Mouse (Mus musculus): ENCODE data around the gene Ier2. TPM values are rescaled to one million over a fixed set of nuclear protein-coding genes. Genes with fewer than 3 reads are reported as not detected.

Ier2 gene
- polyA plus RNA-seq (2014; fragmentation: Illumina TruSeq; extraction: RNeasy Lipid Tissue Mini Kit (QIAGEN cat#74804); ENCODE audit: low read depth, low replicate concordance), result 0.22 TPM

DNA sequence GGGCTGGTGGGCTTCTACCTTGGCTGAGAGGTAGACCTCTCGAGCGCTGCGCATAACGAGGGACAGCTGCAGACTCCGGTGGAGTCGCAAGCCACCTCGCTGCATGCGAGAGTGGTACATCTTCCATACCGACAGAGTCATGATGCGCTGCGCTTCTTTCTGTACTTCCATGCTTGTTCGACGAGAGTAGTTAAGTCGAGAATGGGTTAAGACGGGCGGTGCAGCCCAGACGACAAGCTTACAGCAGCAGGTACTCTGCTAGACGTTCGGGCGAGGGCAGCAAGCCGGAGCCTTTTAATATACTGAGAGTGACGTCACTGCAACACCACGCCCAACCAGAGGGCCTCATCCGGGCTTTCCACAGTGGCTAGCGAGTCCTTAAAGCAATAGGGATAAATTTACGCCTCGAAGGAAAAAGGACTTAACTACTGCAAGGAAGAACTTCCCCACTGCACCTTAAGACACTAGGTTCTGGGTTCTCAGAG lies at the start of gene Ier2:
Ier2 (minus strand) TSS at position 272 of the 485 bp plus-strand sequence.

DNA sequence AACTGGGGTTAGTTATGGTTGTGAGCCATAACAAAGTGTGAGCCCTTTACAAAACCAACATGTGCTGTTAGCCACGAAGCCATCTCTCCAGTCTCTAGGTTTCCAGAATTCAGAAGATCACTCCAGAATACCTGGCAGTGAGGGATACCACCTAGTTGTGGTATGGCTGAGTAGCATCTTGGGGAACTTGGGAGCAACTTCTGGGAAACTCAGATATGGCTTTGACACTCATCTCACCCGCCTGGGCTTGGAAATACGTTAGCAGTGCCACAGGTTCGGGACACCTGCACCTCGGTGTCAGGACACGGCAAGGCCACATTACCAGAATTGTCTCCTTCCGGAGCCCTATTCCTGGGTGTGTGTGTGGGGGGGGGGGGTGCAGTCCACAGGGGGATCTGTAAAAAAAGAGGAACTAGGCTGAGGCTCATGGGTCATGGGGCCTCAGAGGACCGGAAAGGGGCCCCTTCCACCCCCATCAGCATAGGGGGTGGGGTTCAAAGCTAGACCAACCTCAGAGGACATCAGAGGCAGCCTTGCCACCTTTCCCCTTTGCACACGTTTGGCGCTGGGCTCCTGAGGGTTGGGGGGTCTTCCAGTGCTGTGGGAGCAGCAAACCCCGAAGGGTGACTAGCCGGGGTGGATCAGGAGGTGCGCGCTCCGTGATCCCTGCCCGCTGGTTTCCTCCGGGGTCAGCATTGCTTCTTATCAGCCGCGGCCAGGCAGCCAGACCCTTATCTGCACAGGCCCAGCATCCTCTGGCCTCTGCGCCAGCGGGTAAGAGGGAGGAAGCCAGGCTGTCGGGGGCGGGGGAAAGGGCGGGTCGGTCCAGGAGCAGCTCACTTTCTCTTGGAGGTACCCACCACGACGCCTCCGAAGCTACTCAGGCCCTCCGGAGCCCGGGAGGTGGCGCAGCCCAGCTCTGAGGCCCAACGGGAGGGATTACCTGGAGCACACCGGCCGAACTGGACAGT lies 38.6 kb upstream of the Ier2 start, which contains the start of gene Lyl1:
Lyl1 (plus strand) TSS at position 517 of the 971 bp plus-strand sequence.

DNA sequence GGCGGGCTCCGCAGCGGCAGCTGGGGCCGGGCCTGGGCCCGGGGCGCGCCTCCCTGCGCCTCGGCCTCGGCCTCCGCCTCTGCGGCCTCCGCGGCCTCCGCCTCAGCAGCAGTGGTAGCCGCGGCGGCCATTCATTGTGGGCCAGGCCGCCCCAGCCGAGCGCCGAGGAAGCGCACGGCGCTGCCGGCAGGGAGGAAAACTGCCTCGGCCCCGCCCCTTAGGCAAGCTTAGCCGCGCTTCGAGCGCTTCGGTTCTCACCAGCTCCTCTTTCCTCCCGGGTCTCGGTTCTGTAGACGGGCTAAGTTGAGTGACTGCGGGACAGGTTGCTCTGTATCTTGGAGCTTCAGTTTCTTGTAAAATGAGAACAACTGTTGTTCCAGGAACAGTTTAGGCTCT lies 25.1 kb upstream of the Ier2 start, which contains the start of gene Nacc1:
Nacc1 (minus strand) TSS at position 158 of the 396 bp plus-strand sequence.

GRCm38 (mm10) chr8:84686191-84687002 lies 23.7 kb upstream of the Ier2 start, which contains the start of gene Trmt1:
Gene Trmt1, plus strand, starts transcription at chr8:84686307.

Other genes with a start within 250 kb of the Ier2 start
- gene Trmt1, start 23.5 kb upstream of the Ier2 start, polyA plus RNA-seq (2014; fragmentation: Illumina TruSeq; extraction: RNeasy Lipid Tissue Mini Kit (QIAGEN cat#74804); ENCODE audit: low read depth, low replicate concordance), result 21.0 TPM
- 1.1 TPM for gene Nacc1, start 25.0 kb upstream of the Ier2 start, polyA plus RNA-seq (2014; fragmentation: Illumina TruSeq; extraction: RNeasy Lipid Tissue Mini Kit (QIAGEN cat#74804); ENCODE audit: low read depth, low replicate concordance)
- gene Lyl1, start 38.6 kb upstream of the Ier2 start, polyA plus RNA-seq (2014; fragmentation: Illumina TruSeq; extraction: RNeasy Lipid Tissue Mini Kit (QIAGEN cat#74804); ENCODE audit: low read depth, low replicate concordance), result not detected
- not detected for gene G430095P16Rik, start 60.2 kb upstream of the Ier2 start, polyA plus RNA-seq (2014; fragmentation: Illumina TruSeq; extraction: RNeasy Lipid Tissue Mini Kit (QIAGEN cat#74804); ENCODE audit: low read depth, low replicate concordance)
- gene Nfix, start 137.5 kb upstream of the Ier2 start, polyA plus RNA-seq (2014; fragmentation: Illumina TruSeq; extraction: RNeasy Lipid Tissue Mini Kit (QIAGEN cat#74804); ENCODE audit: low read depth, low replicate concordance), result 1.3 TPM
- 21.7 TPM for gene Dand5, start 160.0 kb upstream of the Ier2 start, polyA plus RNA-seq (2014; fragmentation: Illumina TruSeq; extraction: RNeasy Lipid Tissue Mini Kit (QIAGEN cat#74804); ENCODE audit: low read depth, low replicate concordance)
- 0.55 TPM for gene Gadd45gip1, start 168.7 kb upstream of the Ier2 start, polyA plus RNA-seq (2014; fragmentation: Illumina TruSeq; extraction: RNeasy Lipid Tissue Mini Kit (QIAGEN cat#74804); ENCODE audit: low read depth, low replicate concordance)
- 7.1 TPM for gene Rad23a, start 177.8 kb upstream of the Ier2 start, polyA plus RNA-seq (2014; fragmentation: Illumina TruSeq; extraction: RNeasy Lipid Tissue Mini Kit (QIAGEN cat#74804); ENCODE audit: low read depth, low replicate concordance)
- 720 TPM for gene Calr, start 184.1 kb upstream of the Ier2 start, polyA plus RNA-seq (2014; fragmentation: Illumina TruSeq; extraction: RNeasy Lipid Tissue Mini Kit (QIAGEN cat#74804); ENCODE audit: low read depth, low replicate concordance)
- gene Farsa, start 194.1 kb upstream of the Ier2 start, polyA plus RNA-seq (2014; fragmentation: Illumina TruSeq; extraction: RNeasy Lipid Tissue Mini Kit (QIAGEN cat#74804); ENCODE audit: low read depth, low replicate concordance), result 6.7 TPM
- gene Syce2, start 209.3 kb upstream of the Ier2 start, polyA plus RNA-seq (2014; fragmentation: Illumina TruSeq; extraction: RNeasy Lipid Tissue Mini Kit (QIAGEN cat#74804); ENCODE audit: low read depth, low replicate concordance), result 458 TPM
- 3.6 TPM for gene Gcdh, start 231.1 kb upstream of the Ier2 start, polyA plus RNA-seq (2014; fragmentation: Illumina TruSeq; extraction: RNeasy Lipid Tissue Mini Kit (QIAGEN cat#74804); ENCODE audit: low read depth, low replicate concordance)
- 0.22 TPM for gene Klf1, start 239.1 kb upstream of the Ier2 start, polyA plus RNA-seq (2014; fragmentation: Illumina TruSeq; extraction: RNeasy Lipid Tissue Mini Kit (QIAGEN cat#74804); ENCODE audit: low read depth, low replicate concordance)
- 1.5 TPM for gene Dnase2a, start 245.7 kb upstream of the Ier2 start, polyA plus RNA-seq (2014; fragmentation: Illumina TruSeq; extraction: RNeasy Lipid Tissue Mini Kit (QIAGEN cat#74804); ENCODE audit: low read depth, low replicate concordance)